Mouse (Mus musculus) testis, adult 2 months (tissue): ENCODE results near the gene Krt28.

Source experiments
- CTCF ChIP-seq: fragments of 200-500 bp; IDR thresholded peaks from 2 replicates; pipeline ENCODE4 v1.5.1; 2012; ENCODE audit warnings: low read depth, mild to moderate bottlenecking, inconsistent platforms, low read length, moderate library complexity; ENCODE audit not compliant: control insufficient read depth, insufficient read depth, insufficient replicate concordance
- POLR2A ChIP-seq: fragments of 200-500 bp; IDR thresholded peaks from 2 replicates; pipeline ENCODE4 v1.6.1; 2012; ENCODE audit warnings: low read depth, mild to moderate bottlenecking, inconsistent platforms, low read length, moderate library complexity; ENCODE audit not compliant: control insufficient read depth

- TF ChIP-seq CTCF (no peak), POLR2A (no peak)
Observed at GRCm38 (mm10) chr11:99398084-99398483, 23.4 kb upstream of the Krt28 start.
